Mouse (Mus musculus): ENCODE data around the gene Tmem110.

Gene Tmem110

GRCm38 (mm10) chr14:30903036-30903435, 77.6 kb downstream of the Tmem110 start:
- DNase-seq (ENCODE audit: low spot score in 2 of 2) = no peak

- DNase-seq (ENCODE audit: low spot score in 2 of 2) = no peak
These were observed 78.9 kb downstream of the Tmem110 start for GRCm38 (mm10) chr14:30904307-30904706.

GRCm38 (mm10) chr14:30906001-30906400, 80.6 kb downstream of the Tmem110 start:
- DNase-seq (ENCODE audit: low spot score in 2 of 2) = no peak

- DNase-seq (ENCODE audit: low spot score in 2 of 2) = no peak
These were observed 82.5 kb downstream of the Tmem110 start for GRCm38 (mm10) chr14:30907814-30908265.

- DNase-seq (ENCODE audit: low spot score in 2 of 2) = no peak
These were observed 85.8 kb downstream of the Tmem110 start for GRCm38 (mm10) chr14:30911141-30911540.

GRCm38 (mm10) chr14:30912641-30913040, 87.3 kb downstream of the Tmem110 start:
- no peak for DNase-seq (ENCODE audit: low spot score in 2 of 2)

- DNase-seq (ENCODE audit: low spot score in 2 of 2) = no peak
These were observed 88.0 kb downstream of the Tmem110 start for GRCm38 (mm10) chr14:30913404-30913803.

- no peak for DNase-seq (ENCODE audit: low spot score in 2 of 2)
These were observed 91.1 kb downstream of the Tmem110 start for GRCm38 (mm10) chr14:30916516-30916915.

GRCm38 (mm10) chr14:30922053-30922670, 96.8 kb downstream of the Tmem110 start:
- DNase-seq (ENCODE audit: low spot score in 2 of 2) = no peak

GRCm38 (mm10) chr14:30923375-30924105, 98.2 kb downstream of the Tmem110 start, which contains the start of gene Itih3:
Gene Itih3, minus strand, starts transcription at chr14:30923760.
- DNase-seq (ENCODE audit: low spot score in 2 of 2) = peak; percentile 9 to 16

GRCm38 (mm10) chr14:30925492-30925891, 100.1 kb downstream of the Tmem110 start:
- DNase-seq (ENCODE audit: low spot score in 2 of 2) = no peak
